Mouse (Mus musculus) small intestine, adult 2 months (tissue): ENCODE data around the gene Ugt1a5.

ENCODE experiments used
- CTCF ChIP-seq: fragments of 200-500 bp; IDR thresholded peaks from 2 replicates; pipeline ENCODE4 v1.5.1; 2012; ENCODE audit warnings: low read depth, mild to moderate bottlenecking, control low read depth, inconsistent platforms, low read length, moderate library complexity, mixed read lengths; ENCODE audit not compliant: insufficient replicate concordance, insufficient read length; ENCODE audit errors: extremely low read depth
- POLR2A ChIP-seq: fragments of 200-500 bp; IDR thresholded peaks from 2 replicates; pipeline ENCODE4 v1.6.1; 2012; ENCODE audit warnings: low read depth, mild to moderate bottlenecking, control low read depth, inconsistent platforms, low read length, moderate library complexity

GRCm38 (mm10) chr1:88235894-88236415 is 70.1 kb downstream of the Ugt1a5 start:
- TF ChIP-seq POLR2A, result no peak
- no peak for TF ChIP-seq CTCF
